Mouse (Mus musculus) MEL (cell line): ENCODE measurements at regions not wholly inside any gene's neighbourhood (a gene's known extent, or its start where the extent isn't known, plus 50 kb on each side); places are given as distances from the start of the nearest gene placed in this dataset.

Experiments
- CTCF ChIP-seq, 3 experiments: IDR thresholded peaks in 2 of 3; conservative IDR thresholded peaks in 1 of 3; 2 replicates each; pipeline ENCODE4 v1.5.1; 2011 to 2012; ENCODE audit warnings: low read length in 3 of 3, low read depth in 2 of 3, mild to moderate bottlenecking in 2 of 3, improper control_type of control experiment in 1 of 3, inconsistent platforms in 1 of 3, mixed read lengths in 1 of 3, moderate library complexity in 1 of 3; ENCODE audit not compliant: control insufficient read depth in 1 of 3, insufficient read depth in 1 of 3, poor library complexity in 1 of 3, severe bottlenecking in 1 of 3
- HCFC1 ChIP-seq: IDR thresholded peaks from 2 replicates; pipeline ENCODE4 v1.6.1; 2012; ENCODE audit warnings: low read depth, mild to moderate bottlenecking, inconsistent platforms, low read length, improper control_type of control experiment, moderate library complexity
- POLR2A ChIP-seq, 2 experiments: IDR thresholded peaks; 2 replicates each; pipeline ENCODE4 v1.6.1; 2011 to 2012; ENCODE audit warnings: low read length in 2 of 2, mild to moderate bottlenecking in 2 of 2, control low read depth in 1 of 2, improper control_type of control experiment in 1 of 2, low read depth in 1 of 2, moderate library complexity in 1 of 2; ENCODE audit not compliant: control insufficient read depth in 1 of 2, insufficient read depth in 1 of 2, poor library complexity in 1 of 2
- TBP ChIP-seq: IDR thresholded peaks from 2 replicates; pipeline ENCODE4 v1.8.0; 2011; ENCODE audit warnings: low read depth, low read length, improper control_type of control experiment
- USF2 ChIP-seq, 2 experiments: IDR thresholded peaks; 2 replicates each; pipeline ENCODE4 v1.6.1; 2011 to 2012; ENCODE audit warnings: improper control_type of control experiment in 2 of 2, low read length in 2 of 2, borderline replicate concordance in 1 of 2, inconsistent platforms in 1 of 2, low read depth in 1 of 2, mild to moderate bottlenecking in 1 of 2; ENCODE audit not compliant: insufficient read depth in 1 of 2
- ZKSCAN1 ChIP-seq: IDR thresholded peaks from 2 replicates; pipeline ENCODE4 v1.6.1; 2012; ENCODE audit warnings: low read depth, mild to moderate bottlenecking, inconsistent platforms, low read length, improper control_type of control experiment, moderate library complexity

DNA sequence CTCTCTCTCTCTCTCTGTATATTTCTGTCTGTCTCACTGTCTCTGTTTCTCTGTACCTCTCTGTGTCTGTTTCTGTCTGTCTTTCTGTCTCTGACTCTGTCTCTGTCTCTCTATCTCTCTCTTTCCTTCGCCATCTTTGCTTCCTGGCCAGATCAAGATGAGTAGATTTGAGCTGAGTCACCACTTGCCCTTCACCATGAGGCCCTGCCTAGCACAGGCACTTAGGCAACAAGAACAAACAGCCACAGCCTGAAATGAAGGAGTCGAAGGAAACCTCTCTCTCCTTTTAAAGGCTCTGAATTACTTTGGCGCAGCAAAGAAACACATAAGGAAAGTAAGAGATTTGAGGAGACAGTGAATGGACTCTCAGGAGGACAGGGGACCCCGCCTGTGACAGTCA is 69.4 kb upstream of the Clint1 start:
- TF ChIP-seq HCFC1 = no peak
- TF ChIP-seq TBP = no peak
- no peak for TF ChIP-seq ZKSCAN1
- TF ChIP-seq USF2 (IDR thresholded peaks at IDR 0.05; ENCODE audit: borderline replicate concordance in 1 of 2, insufficient read depth in 1 of 2, low read depth in 1 of 2, low read length in 2 of 2) = no peak
- TF ChIP-seq POLR2A (IDR thresholded peaks at IDR 0.05; ENCODE audit: control insufficient read depth in 1 of 2, insufficient read depth in 1 of 2, low read depth in 1 of 2, low read length in 2 of 2, poor library complexity in 1 of 2) = no peak
- TF ChIP-seq CTCF (IDR thresholded peaks at IDR 0.05 in 2 of 3, conservative IDR thresholded peaks at IDR 0.05 in 1 of 3; ENCODE audit: control insufficient read depth in 1 of 3, insufficient read depth in 1 of 3, low read depth in 2 of 3, low read length in 3 of 3, poor library complexity in 1 of 3, severe bottlenecking in 1 of 3) = no peak
